In the genomic region with DNA sequence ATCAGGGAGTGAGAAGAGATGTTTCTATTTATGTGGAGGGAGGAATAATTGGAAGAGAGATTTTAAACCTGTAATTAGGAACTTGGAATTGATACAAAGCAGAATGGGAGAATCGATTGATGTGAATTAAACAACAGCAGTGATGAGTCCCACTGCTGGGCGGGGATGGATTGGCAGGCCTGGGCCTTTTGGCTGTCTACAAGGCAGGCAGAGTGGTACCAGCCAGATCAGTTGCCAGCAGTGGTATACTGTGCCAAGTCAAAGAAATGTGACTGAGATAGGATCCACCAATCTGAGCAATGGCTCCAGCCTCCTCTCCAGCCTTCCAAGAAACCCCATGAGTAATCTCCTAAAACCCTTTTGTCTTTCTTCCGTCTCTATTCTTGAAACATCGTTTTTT, we compare ENCODE assay signal across 21 mouse cellular contexts. TPM values are rescaled to one million over a fixed set of nuclear protein-coding genes. Genes with fewer than 3 reads are reported as not detected.
DNase-seq lines count a peak whose midpoint lies in the region; ATAC-seq lines count a peak whose summit lies in the region.
"Had no signal": no experiment of that assay in that cellular context is flagged by ENCODE, and none has a peak within 500 bp of the region (broad histone marks: within the 10 kb centered on the region; RNA-seq: fewer than 3 reads in every experiment).

No protein-coding gene starts in this region.

- no peak overlapping the region for H3K4me3 ChIP-seq in midbrain, embryonic 15.5 days
- H3K4me3 ChIP-seq in midbrain, embryonic 13.5 days (replicated peaks), result no peak overlapping the region
- H3K4me3 ChIP-seq: gastrocnemius, adult 2 months; lung, embryonic 15.5 days; neural tube, embryonic 12.5 days had no signal

- H3K27me3 ChIP-seq in midbrain, embryonic 15.5 days (replicated peaks), result no peaks in the 10 kb centered on the region
- no peaks in the 10 kb centered on the region for H3K27me3 ChIP-seq in midbrain, embryonic 13.5 days
- H3K27me3 ChIP-seq: lung, embryonic 15.5 days; neural tube, embryonic 12.5 days had no signal

- no peak overlapping the region for H3K9ac ChIP-seq in midbrain, embryonic 15.5 days
- H3K9ac ChIP-seq in midbrain, embryonic 13.5 days (replicated peaks), result no peak overlapping the region
- H3K9ac ChIP-seq: lung, embryonic 15.5 days; neural tube, embryonic 12.5 days had no signal

- 90% methylated on average over 4 of the region's 4 CpGs for WGBS in midbrain, embryonic 15.5 days
- 91% methylated on average over 4 of the region's 4 CpGs for WGBS in midbrain, embryonic 13.5 days

- DNase-seq in frontal cortex, postnatal 36 days (ENCODE audit: low spot score in 2 of 2), result no peak
- DNase-seq in brain, embryonic 18.5 days (ENCODE audit: low read depth, low spot score), result peak; percentile 10
- DNase-seq in layer of hippocampus, adult 8-10 months (ENCODE audit: low spot score in 2 of 2), result peak; percentile 11
- DNase-seq in lung, postnatal 36 days, result no peak
- no peak for DNase-seq in kidney, postnatal 25 days
- DNase-seq: adrenal gland, postnatal 14 days; cerebellum, postnatal 36 days; gastrocnemius, adult 2 months; heart, adult 18-20 months; heart, postnatal 4 days; right cerebral cortex, postnatal 25 days; thymus, postnatal 4 days had no signal

- H3K4me2 ChIP-seq in midbrain, embryonic 15.5 days, result no peak overlapping the region
- no peak overlapping the region for H3K4me2 ChIP-seq in midbrain, embryonic 13.5 days (replicated peaks)
- H3K4me2 ChIP-seq: liver, embryonic 11.5 days; lung, embryonic 15.5 days; neural tube, embryonic 12.5 days had no signal

- H3K27ac ChIP-seq in midbrain, embryonic 15.5 days, result no peak overlapping the region
- no peak overlapping the region for H3K27ac ChIP-seq in midbrain, embryonic 13.5 days
- H3K27ac ChIP-seq: gastrocnemius, adult 2 months; lung, embryonic 15.5 days; neural tube, embryonic 12.5 days had no signal

- H3K9me3 ChIP-seq in midbrain, embryonic 15.5 days, result no peaks in the 10 kb centered on the region
- no peaks in the 10 kb centered on the region for H3K9me3 ChIP-seq in midbrain, embryonic 13.5 days
- H3K9me3 ChIP-seq: lung, embryonic 15.5 days; neural tube, embryonic 12.5 days had no signal

- ATAC-seq in frontal cortex, adult (ENCODE audit: low TSS enrichment), result 0 out of 2 replicates have a peak, but pooled peaks have one; percentile 9
- ATAC-seq in midbrain, embryonic 15.5 days (replicated peaks), result 0 out of 2 replicates have a peak, but pooled peaks have one; percentile 67
- no peak for ATAC-seq in midbrain, embryonic 13.5 days
- ATAC-seq: activated CD4-positive, CD25-positive, alpha-beta regulatory T cell, adult 4 months; inflammation-experienced regulatory T-cells, adult 6 months; Patski had no signal

- peaks cover 2% of the 10 kb centered on the region for H3K4me1 ChIP-seq in midbrain, embryonic 15.5 days
- H3K4me1 ChIP-seq in midbrain, embryonic 13.5 days (replicated peaks), result peaks cover 3% of the 10 kb centered on the region
- H3K4me1 ChIP-seq: lung, embryonic 15.5 days; neural tube, embryonic 12.5 days had no signal

- H3K36me3 ChIP-seq in midbrain, embryonic 15.5 days (replicated peaks), result no peaks in the 10 kb centered on the region
- no peaks in the 10 kb centered on the region for H3K36me3 ChIP-seq in midbrain, embryonic 13.5 days
- H3K36me3 ChIP-seq: lung, embryonic 15.5 days; neural tube, embryonic 12.5 days had no signal

RNA-seq across cellular contexts. Expression of gene Grik1, which starts 45.4 kb away (rescaled TPM):
- 31.3 and 36.8 TPM in 2 replicates for polyA plus RNA-seq in midbrain, embryonic 15.5 days (2015; fragmentation: Nextera tagmentation; extraction: Ambion mirVana)
- polyA plus RNA-seq in midbrain, embryonic 13.5 days (2015; fragmentation: Nextera tagmentation; extraction: Ambion mirVana), result 14.0 and 16.1 TPM in 2 replicates
- total RNA-seq in layer of hippocampus, adult 8-10 months (2022), result 10 to 100 TPM; 16.1 to 17.1 (median 16.4) TPM
- total RNA-seq: adrenal gland, postnatal 14 days; gastrocnemius, adult 2 months had no signal
- polyA plus RNA-seq: activated CD4-positive, CD25-positive, alpha-beta regulatory T cell, adult 4 months; Patski had no signal

Comparison
In these comparisons a context has a peak if more than half of its experiments do, and no peak if none do; other contexts are left out.
1. DNase-seq: peak in brain, embryonic 18.5 days (single experiment) and layer of hippocampus, adult 8-10 months (2 of 2); none in frontal cortex, postnatal 36 days (0 of 2), lung, postnatal 36 days (single experiment) and kidney, postnatal 25 days (0 of 2).